Mouse (Mus musculus): ENCODE data around the gene Mrps2.
"Not testable (repeated sequence)": the region's sequence is repeated elsewhere in the genome, so short reads cannot be mapped to it uniquely, and the experiment has no call there.

The Mrps2 gene

DNA sequence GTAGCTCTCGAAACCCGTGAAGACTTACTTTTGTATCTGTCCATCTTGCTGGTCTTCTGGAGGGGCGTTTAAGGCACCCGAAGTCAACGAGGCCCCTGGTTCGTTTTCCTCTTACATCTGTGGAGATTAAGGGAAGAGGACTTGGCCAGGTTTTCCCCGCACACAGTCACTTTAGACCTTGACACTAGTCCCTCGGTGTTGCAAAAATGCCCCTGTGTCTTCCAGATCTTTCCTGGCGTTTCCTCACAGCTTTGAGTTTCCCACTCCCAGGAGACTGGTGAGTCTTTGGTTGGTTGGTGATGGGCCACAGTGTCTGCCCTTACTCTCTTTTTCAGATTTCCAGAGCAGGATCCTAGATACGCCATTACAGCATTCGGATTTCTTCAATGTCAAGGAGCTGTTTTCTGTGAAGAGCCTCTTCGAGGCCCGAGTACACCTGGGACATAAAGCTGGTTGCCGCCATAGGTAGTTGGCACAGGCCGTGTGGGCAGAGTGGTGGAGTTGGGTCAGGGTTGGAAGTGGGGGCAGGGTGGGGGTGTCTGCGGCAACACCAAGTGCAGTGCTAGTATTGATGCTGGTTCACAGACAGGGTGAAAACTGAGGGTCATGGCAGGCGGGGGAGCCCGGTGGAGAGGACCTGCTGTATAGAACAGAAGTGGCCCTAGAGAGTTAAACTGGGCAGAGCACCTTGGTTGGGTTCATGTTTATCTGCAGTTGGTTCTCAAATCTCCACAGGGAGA, 790 bp downstream of the Mrps2 start:
- in situ Hi-C loops (cut with MboI; ENCODE audit: low pct_unique_long_range_greater_than_20kb in 1 of 2, low sequenced_read_pairs in 2 of 2, unreplicated experiment in 1 of 2) = no loop called here

DNA sequence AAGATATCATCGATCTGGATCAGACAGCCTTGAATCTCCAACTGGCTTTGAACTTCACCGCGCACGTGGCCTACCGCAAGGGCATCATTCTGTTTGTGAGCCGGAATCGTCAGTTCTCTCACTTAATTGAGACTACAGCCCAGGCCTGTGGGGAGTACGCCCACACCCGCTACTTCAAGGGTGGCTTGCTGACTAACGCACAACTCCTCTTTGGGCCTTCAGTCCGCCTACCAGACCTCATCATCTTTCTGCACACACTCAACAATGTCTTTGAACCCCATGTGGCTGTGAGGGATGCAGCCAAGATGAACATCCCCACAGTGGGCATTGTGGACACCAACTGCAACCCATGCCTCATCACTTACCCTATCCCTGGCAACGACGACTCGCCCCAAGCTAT, 1.6 kb downstream of the Mrps2 start:
- in situ Hi-C loops (cut with MboI; ENCODE audit: low pct_unique_long_range_greater_than_20kb in 1 of 2, low sequenced_read_pairs in 2 of 2, unreplicated experiment in 1 of 2) = no loop called here

DNA sequence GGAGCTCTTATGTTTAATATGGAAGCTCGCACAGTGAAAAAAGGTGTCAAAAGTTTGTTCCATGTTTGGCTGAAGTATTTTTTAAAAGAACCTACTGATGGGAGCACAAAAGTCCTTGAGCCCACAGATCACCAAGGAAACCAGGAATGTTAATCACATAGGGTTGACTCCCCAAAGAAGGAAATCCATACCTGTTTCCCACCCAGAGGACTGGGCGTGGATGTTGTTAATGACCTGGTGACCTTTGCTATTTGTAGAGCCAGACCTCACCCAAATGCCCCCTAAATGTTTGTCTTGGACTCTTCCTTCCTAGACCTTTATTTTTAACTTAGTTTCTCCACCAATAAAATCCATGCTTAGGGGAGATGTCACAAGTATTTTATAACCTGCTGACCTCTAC, 2.7 kb downstream of the Mrps2 start:
- in situ Hi-C loops (cut with MboI; ENCODE audit: low pct_unique_long_range_greater_than_20kb in 1 of 2, low sequenced_read_pairs in 2 of 2, unreplicated experiment in 1 of 2) = no loop called here

DNA sequence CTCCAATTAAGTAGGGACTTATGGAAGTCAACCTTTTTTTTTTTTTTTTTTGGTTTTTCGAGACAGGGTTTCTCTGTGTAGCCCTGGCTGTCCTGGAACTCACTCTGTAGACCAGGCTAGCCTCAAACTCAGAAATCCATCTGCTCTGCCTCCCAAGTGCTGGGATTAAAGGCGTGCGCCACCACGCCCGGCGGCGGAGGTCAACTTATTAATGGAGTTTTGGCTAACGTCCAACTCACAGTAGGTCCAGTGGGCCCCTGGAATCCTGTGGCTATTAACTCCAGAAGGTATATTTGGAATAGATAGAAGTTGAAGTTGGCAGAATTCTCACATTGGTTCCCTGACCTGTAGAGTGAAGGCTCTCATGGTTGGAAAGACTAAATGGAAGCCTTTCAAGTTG, 4.1 kb downstream of the Mrps2 start:
- in situ Hi-C loops (cut with MboI; ENCODE audit: low pct_unique_long_range_greater_than_20kb in 1 of 2, low sequenced_read_pairs in 2 of 2, unreplicated experiment in 1 of 2) = not testable (repeated sequence)

GRCm38 (mm10) chr2:28477993-28478392, 10.1 kb downstream of the Mrps2 start:
- in situ Hi-C loops (cut with MboI; ENCODE audit: low pct_unique_long_range_greater_than_20kb in 1 of 2, low sequenced_read_pairs in 2 of 2, unreplicated experiment in 1 of 2) = not testable (repeated sequence)

DNA sequence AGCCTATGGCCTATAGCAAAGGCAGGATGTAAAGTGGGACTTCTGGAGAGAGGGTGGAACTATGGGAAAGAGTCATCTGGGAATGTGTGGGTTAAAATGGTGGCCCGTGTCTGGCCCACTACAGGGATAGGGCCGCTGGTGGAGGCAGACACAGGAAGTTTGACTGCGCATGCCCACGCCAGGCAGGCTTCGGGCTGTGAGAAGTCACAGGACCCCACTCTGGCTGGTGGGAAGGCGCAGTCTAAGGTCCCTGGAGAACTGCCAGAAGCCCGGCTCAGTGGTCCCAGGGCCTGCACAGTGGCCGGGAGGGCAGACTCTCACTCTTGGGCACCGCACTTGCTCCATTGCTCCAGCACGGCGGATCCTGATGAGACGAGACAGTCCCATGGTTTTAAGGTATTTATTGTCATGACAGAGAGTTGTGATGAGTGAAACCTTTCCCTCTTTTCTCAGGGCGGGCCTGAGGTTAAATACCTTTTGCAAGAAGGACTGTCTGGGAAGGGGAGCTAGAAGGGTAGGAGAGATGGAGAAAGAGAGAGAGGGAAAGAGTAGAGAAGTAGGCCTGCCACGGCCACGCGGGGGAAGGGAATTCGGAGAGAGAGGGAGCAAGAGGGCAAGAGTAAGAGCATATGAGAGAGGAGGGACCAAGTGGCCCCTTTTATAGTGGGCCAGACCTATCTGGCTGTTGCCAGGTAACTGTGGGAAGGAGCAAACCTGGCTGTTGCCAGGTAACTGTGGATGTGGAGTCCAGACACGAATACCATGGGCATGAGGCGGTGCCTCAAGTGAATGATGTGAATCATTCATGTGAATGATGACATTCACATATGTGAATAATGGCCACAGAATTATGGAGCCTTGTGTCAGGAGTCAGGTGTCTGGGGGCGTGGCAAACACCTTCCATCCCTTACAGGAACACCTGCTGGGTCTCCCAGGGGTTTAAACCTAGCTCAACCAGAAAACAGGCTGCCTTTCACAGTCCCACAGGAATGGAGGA, 11.6 kb downstream of the Mrps2 start:
- in situ Hi-C loops (cut with MboI; ENCODE audit: low pct_unique_long_range_greater_than_20kb in 1 of 2, low sequenced_read_pairs in 2 of 2, unreplicated experiment in 1 of 2) = no loop called here

- in situ Hi-C loops (cut with MboI; ENCODE audit: low pct_unique_long_range_greater_than_20kb in 1 of 2, low sequenced_read_pairs in 2 of 2, unreplicated experiment in 1 of 2) = no loop called here
Measured at GRCm38 (mm10) chr2:28483861-28484260, 16.0 kb downstream of the Mrps2 start.

DNA sequence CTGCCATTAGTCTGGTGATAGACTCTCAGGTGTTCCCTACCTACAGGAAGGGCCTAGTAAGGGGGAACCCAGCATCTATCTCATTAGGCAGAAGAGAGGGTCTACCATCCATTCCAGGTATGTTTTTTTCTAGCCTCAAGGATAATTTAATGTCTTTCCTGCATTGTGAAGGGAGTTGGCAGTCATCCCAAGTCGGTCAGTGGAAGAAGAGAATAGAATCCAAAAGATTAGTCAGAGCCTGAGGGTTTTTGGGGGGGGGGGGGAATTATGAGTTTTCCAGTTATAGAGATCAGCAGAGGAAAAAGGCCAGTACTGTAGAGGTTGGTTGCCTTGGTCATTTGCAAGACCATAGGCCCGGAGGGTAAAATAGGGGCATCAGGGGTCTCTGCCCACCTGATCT, 26.7 kb downstream of the Mrps2 start:
- in situ Hi-C loops (cut with MboI; ENCODE audit: low pct_unique_long_range_greater_than_20kb in 1 of 2, low sequenced_read_pairs in 2 of 2, unreplicated experiment in 1 of 2) = no loop called here

DNA sequence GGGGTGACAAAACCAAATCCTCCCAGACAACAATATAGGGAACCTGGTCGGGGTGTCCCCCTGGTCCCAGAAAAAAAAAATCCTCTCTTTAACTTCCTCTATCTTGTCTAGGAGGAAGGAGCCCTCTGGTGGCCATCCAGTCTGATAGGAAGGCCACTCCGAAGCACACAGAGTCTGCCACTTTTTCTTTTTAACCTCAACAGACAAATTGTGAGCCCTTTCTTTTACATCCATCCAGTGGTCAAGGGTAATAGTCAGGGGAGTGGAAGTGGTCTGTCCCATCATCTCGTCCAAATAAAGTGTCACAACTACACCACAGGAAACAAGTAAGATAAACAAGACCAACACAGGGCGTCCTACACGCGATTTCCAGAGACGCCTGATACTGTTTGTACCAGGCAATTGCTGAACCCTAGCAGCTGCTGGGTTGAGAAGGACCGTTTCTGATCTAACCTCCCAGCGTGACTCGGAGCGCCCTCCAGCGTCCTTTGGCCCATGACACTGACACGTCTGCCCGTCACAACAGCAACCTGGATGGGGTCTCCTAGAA, 27.4 kb downstream of the Mrps2 start:
- in situ Hi-C loops (cut with MboI; ENCODE audit: low pct_unique_long_range_greater_than_20kb in 1 of 2, low sequenced_read_pairs in 2 of 2, unreplicated experiment in 1 of 2) = no loop called here

DNA sequence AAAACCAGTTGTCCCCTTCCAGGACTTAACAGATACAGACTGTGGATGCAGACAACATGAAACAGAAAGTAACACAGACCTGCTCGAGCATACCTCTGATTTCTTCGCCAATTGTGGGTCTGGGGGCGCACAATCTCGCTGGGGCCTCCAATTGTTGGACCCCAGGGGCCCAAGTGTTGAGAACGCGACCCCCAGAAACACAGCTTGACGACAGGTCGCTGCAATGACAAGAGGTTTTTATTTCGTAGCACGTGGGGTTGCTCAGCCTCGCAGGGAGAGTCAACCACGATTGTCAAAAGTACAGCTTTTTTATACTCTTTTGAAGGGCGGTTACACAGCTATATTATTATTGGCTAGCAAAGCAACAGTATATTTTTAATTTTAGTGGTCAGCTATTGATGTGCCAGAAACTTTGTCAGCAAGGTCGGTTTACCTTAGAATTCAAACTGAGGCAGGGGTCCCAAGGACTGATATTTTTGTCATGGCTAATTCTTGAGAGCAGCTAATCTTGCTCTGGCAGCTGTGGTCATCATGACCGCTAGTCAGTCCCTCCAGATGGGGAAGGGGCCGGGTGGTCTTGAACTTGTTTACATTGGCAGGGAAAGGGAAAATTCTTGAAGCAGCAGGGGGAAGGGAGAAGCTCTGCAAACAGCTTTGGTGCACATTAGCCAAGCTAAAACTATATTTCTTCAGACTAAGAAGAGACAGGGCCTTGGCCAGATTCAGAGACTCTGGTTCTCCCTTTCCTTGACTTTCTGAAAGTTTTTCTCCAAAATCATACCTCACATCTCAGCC, 28.1 kb downstream of the Mrps2 start:
- in situ Hi-C loops (cut with MboI; ENCODE audit: low pct_unique_long_range_greater_than_20kb in 1 of 2, low sequenced_read_pairs in 2 of 2, unreplicated experiment in 1 of 2) = no loop called here

GRCm38 (mm10) chr2:28496671-28497070, 28.8 kb downstream of the Mrps2 start, which contains the start of gene Gbgt1:
Gbgt1 (plus strand) TSS chr2:28496891.
- in situ Hi-C loops (cut with MboI; ENCODE audit: low pct_unique_long_range_greater_than_20kb in 1 of 2, low sequenced_read_pairs in 2 of 2, unreplicated experiment in 1 of 2) = no loop called here

GRCm38 (mm10) chr2:28497561-28497960, 29.7 kb downstream of the Mrps2 start:
- in situ Hi-C loops (cut with MboI; ENCODE audit: low pct_unique_long_range_greater_than_20kb in 1 of 2, low sequenced_read_pairs in 2 of 2, unreplicated experiment in 1 of 2) = no loop called here

GRCm38 (mm10) chr2:28498431-28498830, 30.6 kb downstream of the Mrps2 start:
- in situ Hi-C loops (cut with MboI; ENCODE audit: low pct_unique_long_range_greater_than_20kb in 1 of 2, low sequenced_read_pairs in 2 of 2, unreplicated experiment in 1 of 2) = no loop called here

GRCm38 (mm10) chr2:28502987-28503386, 35.1 kb downstream of the Mrps2 start:
- in situ Hi-C loops (cut with MboI; ENCODE audit: low pct_unique_long_range_greater_than_20kb in 1 of 2, low sequenced_read_pairs in 2 of 2, unreplicated experiment in 1 of 2) = no loop called here

GRCm38 (mm10) chr2:28504676-28505075, 36.8 kb downstream of the Mrps2 start:
- in situ Hi-C loops (cut with MboI; ENCODE audit: low pct_unique_long_range_greater_than_20kb in 1 of 2, low sequenced_read_pairs in 2 of 2, unreplicated experiment in 1 of 2) = no loop called here

DNA sequence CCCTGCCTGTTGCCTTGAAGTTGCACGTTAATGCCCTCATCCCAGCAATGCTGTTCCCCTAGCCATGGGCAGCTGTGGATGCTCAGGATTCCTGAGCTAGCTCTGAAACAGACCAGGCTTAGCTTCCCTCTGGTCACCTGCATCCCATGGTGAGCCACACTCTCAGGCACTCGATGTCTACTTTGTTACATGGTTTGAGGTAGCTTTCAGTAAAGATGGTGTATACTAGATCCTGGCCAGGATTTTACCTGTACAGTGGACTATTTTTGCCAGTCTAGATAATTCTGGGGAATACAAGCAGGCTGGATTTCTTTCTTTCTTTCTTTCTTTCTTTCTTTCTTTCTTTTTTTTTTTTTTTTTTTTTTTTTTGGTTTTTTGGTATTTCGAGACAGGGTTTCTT, 37.9 kb downstream of the Mrps2 start, which contains the start of gene Gm10134:
Gene Gm10134 (plus strand): TSS at position 301 of the 400 bp plus-strand sequence.
- in situ Hi-C loops (cut with MboI; ENCODE audit: low pct_unique_long_range_greater_than_20kb in 1 of 2, low sequenced_read_pairs in 2 of 2, unreplicated experiment in 1 of 2) = no loop called here

DNA sequence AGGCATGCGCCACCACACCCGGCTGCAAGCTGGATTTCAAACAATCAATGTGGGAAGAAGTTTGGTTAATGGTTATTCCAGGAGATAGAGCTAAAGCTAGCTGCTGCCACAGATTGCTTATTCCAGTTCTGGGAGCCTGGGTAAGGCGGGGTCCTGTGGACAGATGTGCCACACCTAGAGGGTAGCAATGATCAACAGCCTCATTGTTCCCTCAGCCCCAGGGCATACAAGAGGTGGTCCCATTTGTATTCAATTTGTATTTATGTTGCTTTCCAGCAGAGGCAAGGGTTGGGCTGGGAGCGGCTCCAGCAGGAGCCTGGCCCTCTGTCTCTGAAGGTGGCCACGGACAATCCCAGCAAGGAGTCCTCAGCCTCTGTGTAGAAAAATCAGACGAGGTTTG, 38.4 kb downstream of the Mrps2 start:
- in situ Hi-C loops (cut with MboI; ENCODE audit: low pct_unique_long_range_greater_than_20kb in 1 of 2, low sequenced_read_pairs in 2 of 2, unreplicated experiment in 1 of 2) = no loop called here

DNA sequence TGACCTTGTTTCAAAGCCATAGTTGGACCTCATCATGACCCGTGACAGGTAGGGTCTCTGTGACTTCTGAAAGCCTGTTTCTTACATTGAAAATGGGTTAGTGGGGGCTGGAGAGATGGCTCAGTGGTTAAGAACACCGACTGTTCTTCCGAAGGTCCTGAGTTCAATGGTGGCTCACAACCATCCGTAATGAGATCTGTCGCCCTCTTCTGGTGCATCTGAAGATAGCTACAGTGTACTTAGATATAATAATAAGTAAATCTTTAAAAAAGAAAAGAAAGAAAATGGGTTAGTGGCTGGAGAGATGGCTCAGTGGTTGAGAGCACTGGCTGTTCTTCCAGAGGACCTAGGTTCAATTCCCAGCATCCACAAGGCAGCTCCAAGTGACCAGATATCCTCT, 43.7 kb downstream of the Mrps2 start:
- in situ Hi-C loops (cut with MboI; ENCODE audit: low pct_unique_long_range_greater_than_20kb in 1 of 2, low sequenced_read_pairs in 2 of 2, unreplicated experiment in 1 of 2) = not testable (repeated sequence)

Data from mouse embryonic stem cell (cell line).